Mouse (Mus musculus) myocyte (in vitro differentiated cells): ENCODE results near the gene Btbd2. TPM values are rescaled to one million over a fixed set of nuclear protein-coding genes. Genes with fewer than 3 reads are reported as not detected.

Experiments
- H3K27me3 ChIP-seq: one replicate; pipeline ENCODE4 v1.6.1; 2011; ENCODE audit not compliant: control insufficient read depth, insufficient read depth, insufficient read length
- H3K36me3 ChIP-seq: one replicate; pipeline ENCODE4 v1.6.1; 2011; ENCODE audit not compliant: control insufficient read depth, insufficient read depth
- H3K4me2 ChIP-seq: one replicate; pipeline ENCODE4 v1.6.1; 2011; ENCODE audit warnings: low read depth, control low read depth
- H3K4me3 ChIP-seq: one replicate; pipeline ENCODE4 v1.5.1; 2011; ENCODE audit warnings: mild to moderate bottlenecking, control low read depth, moderate library complexity
- H3K79me2 ChIP-seq: one replicate; pipeline ENCODE4 v1.6.1; 2011; ENCODE audit not compliant: control insufficient read depth, insufficient read depth
- H3ac ChIP-seq: one replicate; pipeline ENCODE4 v1.6.1; 2011; ENCODE audit not compliant: control insufficient read depth, insufficient read length
- CEBPB ChIP-seq: IDR thresholded peaks from 2 replicates; pipeline ENCODE4 v1.6.1; 2011; ENCODE audit warnings: mild to moderate bottlenecking, moderate library complexity; ENCODE audit not compliant: poor library complexity, insufficient read depth, severe bottlenecking
- E2F4 ChIP-seq: IDR thresholded peaks from one replicate; pipeline ENCODE4 v1.6.1; 2011; ENCODE audit warnings: mild to moderate bottlenecking, control low read depth, moderate library complexity; ENCODE audit not compliant: insufficient read depth
- MAX ChIP-seq: IDR thresholded peaks from one replicate; pipeline ENCODE4 v1.6.1; 2011; ENCODE audit warnings: low read depth, mild to moderate bottlenecking, control low read depth
- MYOD1 ChIP-seq, 3 experiments: IDR thresholded peaks; one replicate each; pipeline ENCODE4 v1.6.1; 2011; ENCODE audit warnings: control low read depth in 2 of 3, low read depth in 2 of 3, mild to moderate bottlenecking in 2 of 3, moderate library complexity in 1 of 3; ENCODE audit not compliant: insufficient read length in 2 of 3, control insufficient read depth in 1 of 3
- MYOG ChIP-seq, 3 experiments: IDR thresholded peaks; one replicate each; pipeline ENCODE4 v1.6.1; 2011; ENCODE audit warnings: control low read depth in 2 of 3, low read depth in 2 of 3, mild to moderate bottlenecking in 2 of 3; ENCODE audit not compliant: insufficient read length in 2 of 3, control insufficient read depth in 1 of 3, insufficient read depth in 1 of 3
- POLR2A ChIP-seq: IDR thresholded peaks from one replicate; pipeline ENCODE4 v1.6.1; 2011; ENCODE audit warnings: low read depth, mild to moderate bottlenecking, control low read depth, moderate library complexity; ENCODE audit not compliant: insufficient read length
- POLR2AphosphoS2 ChIP-seq: IDR thresholded peaks from one replicate; pipeline ENCODE4 v1.6.1; 2011; ENCODE audit warnings: low read depth, control low read depth; ENCODE audit not compliant: insufficient read length
- REST ChIP-seq: IDR thresholded peaks from one replicate; pipeline ENCODE4 v1.6.1; 2011; ENCODE audit warnings: mild to moderate bottlenecking, control low read depth, moderate library complexity; ENCODE audit not compliant: insufficient read depth, insufficient read length
- SRF ChIP-seq: IDR thresholded peaks from one replicate; pipeline ENCODE4 v1.6.1; 2011; ENCODE audit warnings: low read depth; ENCODE audit not compliant: control insufficient read depth, insufficient read length
- TCF12 ChIP-seq: IDR thresholded peaks from one replicate; pipeline ENCODE4 v1.6.1; 2011; ENCODE audit warnings: mild to moderate bottlenecking, control low read depth; ENCODE audit not compliant: poor library complexity, insufficient read depth, severe bottlenecking
- TCF3 ChIP-seq: IDR thresholded peaks from one replicate; pipeline ENCODE4 v1.6.1; 2011; ENCODE audit warnings: low read depth, control low read depth; ENCODE audit not compliant: insufficient read length
- USF1 ChIP-seq: IDR thresholded peaks from one replicate; pipeline ENCODE4 v1.6.1; 2011; ENCODE audit warnings: low read depth, mild to moderate bottlenecking, control low read depth, moderate library complexity
- polyA plus RNA-seq: library from polyadenylated mRNA; unstranded; fragments of >200 nt; fragmentation: generic; extraction: Trizol; gene quantifications from one replicate; pipeline ENCODE4 v1.2.1, GENCODE M21; 2012; ENCODE audit warnings: missing spikeins

Gene Btbd2
- polyA plus RNA-seq, 1 experiment, result 55.9 TPM

DNA sequence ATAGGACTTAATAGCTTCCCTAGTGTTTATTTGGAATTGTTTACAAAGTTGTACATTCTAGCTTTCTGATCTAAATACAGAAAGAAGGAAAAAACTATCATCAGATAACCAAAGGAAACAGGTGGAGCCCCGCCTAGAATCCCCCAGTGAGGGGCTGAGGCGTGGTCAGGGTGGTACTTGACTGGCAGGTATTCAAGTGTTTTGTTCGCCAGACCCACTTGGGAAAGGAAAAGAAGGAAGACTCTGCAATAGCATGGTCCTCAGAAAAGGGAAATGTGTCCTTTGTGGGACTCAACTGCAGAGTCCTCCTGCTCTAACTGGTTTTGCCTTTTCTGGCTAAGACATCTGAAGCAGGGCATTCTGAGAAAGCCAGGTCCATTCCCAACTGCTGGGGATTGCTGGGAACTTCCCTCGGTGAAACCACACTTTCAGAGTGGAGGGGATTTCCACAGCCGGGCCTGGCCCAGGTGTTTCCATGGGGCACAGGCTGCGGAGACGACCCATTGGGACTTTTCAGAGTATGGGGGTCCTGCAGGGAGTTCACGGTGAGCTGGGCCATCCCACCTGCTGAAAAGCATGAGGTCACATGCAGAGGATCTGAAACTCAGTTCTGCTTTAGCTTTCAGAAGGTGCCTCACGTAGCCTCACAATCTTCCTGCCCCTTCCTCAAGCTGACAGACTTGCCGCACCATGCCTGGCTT is 39.1 kb upstream of the Btbd2 start:
- H3K4me2 ChIP-seq, result peak overlapping the region; percentile 35
- H3ac ChIP-seq, result no peak overlapping the region
- peaks cover 4% of the 10 kb centered on the region for H3K36me3 ChIP-seq
- H3K4me3 ChIP-seq, result no peak overlapping the region
- TF ChIP-seq TCF3 (no peak), SRF (no peak), POLR2A (no peak), TCF12 (no peak)
- no peaks in the 10 kb centered on the region for H3K27me3 ChIP-seq
- peaks cover 23% of the 10 kb centered on the region for H3K79me2 ChIP-seq

DNA sequence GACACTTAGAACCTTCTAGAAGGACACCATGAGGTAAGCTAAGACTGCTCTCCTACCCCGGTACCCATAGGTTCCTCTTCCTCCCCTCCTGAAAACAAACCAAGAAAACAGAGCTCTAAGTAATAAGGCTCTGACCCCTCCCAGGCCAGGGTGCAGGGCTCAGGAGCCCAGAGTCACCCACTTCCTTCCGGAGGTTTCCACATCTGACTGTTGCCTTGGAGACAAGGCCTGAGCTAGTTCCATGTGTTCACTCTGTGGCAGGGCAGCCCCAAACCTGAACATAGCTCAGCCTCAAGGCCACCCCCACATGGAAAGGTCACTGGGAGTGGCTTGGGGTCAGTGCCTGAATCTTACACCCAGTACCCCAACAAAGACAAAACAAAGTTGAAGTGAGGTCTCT is 38.3 kb upstream of the Btbd2 start:
- TF ChIP-seq SRF (no peak), TCF12 (no peak), E2F4 (no peak), MYOD1 (IDR thresholded peaks at IDR 0.05; ENCODE audit: control insufficient read depth in 1 of 3, insufficient read length in 2 of 3, low read depth in 2 of 3) (no peak), USF1 (no peak), REST (no peak), MAX (no peak), POLR2A (no peak), CEBPB (no peak)
- H3ac ChIP-seq, result no peak overlapping the region
- H3K36me3 ChIP-seq, result peaks cover 4% of the 10 kb centered on the region
- no peak overlapping the region for H3K4me3 ChIP-seq
- H3K27me3 ChIP-seq, result no peaks in the 10 kb centered on the region
- peaks cover 15% of the 10 kb centered on the region for H3K79me2 ChIP-seq
- peak overlapping the region; percentile 22 for H3K4me2 ChIP-seq

DNA sequence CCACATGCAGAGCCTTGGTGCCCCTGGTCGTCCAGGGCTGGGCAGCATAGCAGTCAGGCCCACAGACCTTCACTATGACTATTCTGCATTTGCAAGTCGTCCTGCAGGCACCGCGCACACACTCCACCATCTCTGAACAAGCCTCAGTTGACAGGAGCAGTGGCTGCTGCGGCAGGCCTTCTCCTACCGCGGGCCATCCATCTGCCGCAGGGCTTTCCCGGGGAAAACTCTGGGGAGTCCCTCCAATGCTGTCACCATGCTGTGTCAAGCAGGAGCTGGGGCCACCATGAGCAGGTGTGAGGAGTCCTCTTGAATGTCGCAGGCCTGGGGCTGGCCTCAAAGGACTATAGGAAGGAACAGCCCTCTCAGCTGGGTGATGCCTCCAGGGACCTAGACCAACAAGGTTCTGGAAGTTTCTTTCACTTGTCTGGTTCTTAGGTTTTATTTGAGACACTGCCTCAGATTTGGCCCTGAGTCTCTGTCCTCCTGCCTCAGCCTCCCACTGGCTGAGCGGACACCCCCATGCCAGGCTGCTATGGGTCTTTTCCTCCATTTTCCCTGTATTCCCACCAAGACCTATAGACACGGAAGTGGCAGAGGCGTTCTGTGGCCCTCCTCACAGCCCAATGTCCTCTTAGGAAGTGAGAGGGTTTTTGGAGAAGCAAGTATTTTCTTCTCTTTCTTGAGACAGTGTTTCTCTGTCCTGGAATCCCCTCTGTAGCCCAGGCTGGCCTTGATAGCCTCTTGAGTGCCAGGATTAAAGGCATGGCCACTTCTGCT is 37.5 kb upstream of the Btbd2 start:
- peaks cover 4% of the 10 kb centered on the region for H3K36me3 ChIP-seq

DNA sequence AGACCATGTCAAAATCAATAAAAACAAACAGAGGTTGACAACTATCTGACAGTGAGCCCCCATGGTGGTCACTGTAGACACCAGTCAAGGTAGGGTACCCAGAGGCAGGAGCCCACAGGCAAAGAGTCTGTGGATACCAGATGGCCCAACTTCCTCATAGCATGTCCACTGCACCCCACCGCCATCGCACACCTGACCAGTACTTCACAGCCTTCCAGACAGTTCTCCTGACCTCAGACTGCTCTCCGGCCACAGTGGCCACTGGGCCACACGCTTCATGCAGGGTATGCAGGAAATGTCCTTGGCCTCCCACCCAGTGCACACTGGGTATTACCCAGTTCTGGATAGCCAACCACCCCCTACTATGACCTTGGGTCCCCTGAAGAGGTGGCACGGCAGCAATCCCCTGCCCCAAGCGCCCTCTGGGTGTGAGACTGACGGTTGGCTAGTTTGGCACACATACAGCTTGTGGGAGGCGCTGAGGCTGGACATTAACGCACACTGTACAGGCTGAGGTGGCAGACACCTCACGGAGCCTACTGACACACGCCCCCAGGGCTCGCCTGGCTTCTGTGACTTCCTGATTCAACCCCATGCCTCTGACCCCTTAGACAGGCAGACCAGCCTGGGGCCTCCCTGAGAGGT is 36.7 kb upstream of the Btbd2 start:
- TF ChIP-seq MAX, result no peak
- TF ChIP-seq REST, result no peak
- no peak for TF ChIP-seq CEBPB
- no peak for TF ChIP-seq TCF12
- no peak for TF ChIP-seq POLR2AphosphoS2
- no peak for TF ChIP-seq USF1
- no peak for TF ChIP-seq MYOG (IDR thresholded peaks at IDR 0.05; ENCODE audit: control insufficient read depth in 1 of 3, insufficient read depth in 1 of 3, insufficient read length in 2 of 3, low read depth in 2 of 3)
- TF ChIP-seq TCF3, result no peak
- TF ChIP-seq E2F4, result no peak
- no peak for TF ChIP-seq SRF
- TF ChIP-seq POLR2A, result no peak
- Histone ChIP-seq H3K36me3 (no peaks in the 10 kb centered on the region), H3K27me3 (no peaks in the 10 kb centered on the region), H3K4me3 (no peak overlapping the region), H3K79me2 (no peaks in the 10 kb centered on the region), H3ac (no peak overlapping the region), H3K4me2 (no peak overlapping the region)

More for the DNA sequence above, 37.5 kb upstream of the Btbd2 start:
- no peak overlapping the region for H3K4me3 ChIP-seq
- peaks cover 7% of the 10 kb centered on the region for H3K79me2 ChIP-seq
- H3K4me2 ChIP-seq, result no peak overlapping the region
- no peak overlapping the region for H3ac ChIP-seq
- TF ChIP-seq REST (no peak), MYOD1 (IDR thresholded peaks at IDR 0.05; ENCODE audit: control insufficient read depth in 1 of 3, insufficient read length in 2 of 3, low read depth in 2 of 3) (no peak), E2F4 (no peak), USF1 (no peak), SRF (no peak), TCF3 (no peak), POLR2AphosphoS2 (no peak), POLR2A (no peak), CEBPB (no peak), MYOG (IDR thresholded peaks at IDR 0.05; ENCODE audit: control insufficient read depth in 1 of 3, insufficient read depth in 1 of 3, insufficient read length in 2 of 3, low read depth in 2 of 3) (no peak), MAX (no peak), TCF12 (no peak)
- no peaks in the 10 kb centered on the region for H3K27me3 ChIP-seq
